Mouse (Mus musculus) B cell, adult 2 months (primary cell): ENCODE results near the gene Fermt2.

ENCODE experiments used
- DNase-seq, 2 experiments: peaks; one replicate each; pipeline ENCODE4 v3.0.0; 2022

Gene Fermt2

DNA sequence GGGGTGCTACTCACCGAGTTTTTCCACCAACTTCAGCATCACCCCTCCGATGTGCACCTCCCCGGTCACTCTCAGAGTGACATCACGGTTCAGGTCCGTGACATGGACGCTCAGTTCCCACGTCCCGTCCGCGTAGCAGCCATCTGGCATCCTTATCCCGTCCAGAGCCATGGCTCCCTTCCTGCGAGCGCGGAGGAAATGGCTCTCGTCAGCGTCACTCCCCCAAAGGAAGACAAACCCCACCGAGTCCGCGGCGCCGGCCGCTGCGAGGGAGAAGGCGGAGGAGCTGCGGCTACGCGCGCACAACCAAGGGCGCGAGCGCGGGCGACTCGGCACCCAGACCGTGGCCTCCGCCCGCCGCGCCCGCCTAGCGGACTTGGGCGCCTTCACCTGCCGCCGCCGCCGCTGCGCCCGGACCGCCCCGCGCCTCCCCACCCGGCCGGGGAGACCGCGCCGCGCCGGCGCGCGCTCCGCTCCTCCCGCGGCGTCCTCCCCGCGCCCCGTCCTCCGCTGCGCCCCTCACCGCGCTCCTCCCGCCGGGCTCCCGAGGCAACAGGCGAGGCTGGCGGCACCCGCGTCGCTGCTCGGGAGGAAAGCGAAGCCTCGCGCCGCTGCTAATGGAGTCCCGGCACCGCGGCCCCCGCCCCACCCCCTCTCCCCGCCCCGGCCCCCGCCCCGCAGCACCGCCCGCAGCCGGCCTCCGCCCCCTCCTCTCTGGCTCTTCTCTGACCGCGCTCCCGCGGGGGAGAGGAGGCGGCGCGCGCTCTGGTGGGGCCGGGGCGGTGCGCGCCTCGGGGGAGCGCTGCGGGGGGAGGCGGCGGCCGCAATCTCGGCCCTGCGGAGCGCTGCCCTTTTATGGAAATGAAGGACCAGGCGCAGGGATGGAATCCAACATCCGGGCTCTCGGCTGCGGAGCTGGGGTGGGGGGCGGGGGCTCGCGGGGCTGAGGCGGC is at the start of gene Fermt2:
TSS of gene Fermt2 (minus strand) at position 708 of the 953 bp plus-strand sequence.
- DNase-seq = no peak

DNA sequence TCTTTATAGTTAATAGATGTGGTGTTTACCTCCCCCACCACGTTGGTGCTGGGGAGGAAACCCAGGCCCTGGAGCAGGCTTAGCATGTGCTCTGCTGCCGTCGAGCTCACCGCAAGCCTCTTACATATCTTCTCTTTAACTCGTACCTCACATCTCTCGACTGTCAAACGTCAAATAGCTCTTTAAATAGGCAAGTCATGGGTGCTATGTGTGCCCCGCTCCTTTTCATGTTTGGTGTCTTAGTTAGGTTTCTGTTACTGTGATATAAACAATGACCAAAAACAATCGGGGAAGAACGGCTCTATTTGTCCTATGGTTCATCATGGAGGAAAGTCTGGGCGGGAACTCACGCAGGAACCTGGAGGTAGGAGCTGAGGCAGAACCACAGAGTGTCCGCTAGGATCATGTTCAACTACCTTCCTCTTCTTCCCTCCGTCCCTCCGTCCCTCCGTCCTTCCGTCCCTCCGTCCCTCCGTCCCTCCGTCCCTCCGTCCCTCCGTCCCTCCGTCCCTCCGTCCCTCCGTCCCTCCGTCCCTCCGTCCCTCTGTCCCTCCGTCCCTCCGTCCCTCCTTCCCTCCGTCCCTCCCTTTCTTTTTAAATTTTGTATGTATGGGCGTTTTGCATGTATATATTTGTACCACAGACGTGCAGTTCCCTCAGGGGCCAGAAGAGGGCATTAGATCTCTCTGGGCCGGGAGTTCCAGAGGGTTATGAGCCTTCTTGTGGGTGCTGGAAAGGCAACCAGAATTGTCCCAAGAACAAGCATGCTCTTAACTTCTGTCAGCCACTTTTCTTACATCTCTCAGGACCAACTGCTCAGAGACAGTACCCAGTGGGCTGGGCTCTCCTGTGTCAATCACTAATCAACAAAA is 36.4 kb upstream of the Fermt2 start:
- peak; percentile 69 to 72 for DNase-seq

- no peak for DNase-seq
Observed at GRCm38 (mm10) chr14:45565216-45566065, 35.5 kb upstream of the Fermt2 start.

- no peak for DNase-seq
Observed at GRCm38 (mm10) chr14:45563577-45563976, 33.7 kb upstream of the Fermt2 start.

- no peak for DNase-seq
Observed at GRCm38 (mm10) chr14:45561681-45562080, 31.8 kb upstream of the Fermt2 start.

GRCm38 (mm10) chr14:45559018-45559417 is 29.1 kb upstream of the Fermt2 start:
- DNase-seq = no peak

DNA sequence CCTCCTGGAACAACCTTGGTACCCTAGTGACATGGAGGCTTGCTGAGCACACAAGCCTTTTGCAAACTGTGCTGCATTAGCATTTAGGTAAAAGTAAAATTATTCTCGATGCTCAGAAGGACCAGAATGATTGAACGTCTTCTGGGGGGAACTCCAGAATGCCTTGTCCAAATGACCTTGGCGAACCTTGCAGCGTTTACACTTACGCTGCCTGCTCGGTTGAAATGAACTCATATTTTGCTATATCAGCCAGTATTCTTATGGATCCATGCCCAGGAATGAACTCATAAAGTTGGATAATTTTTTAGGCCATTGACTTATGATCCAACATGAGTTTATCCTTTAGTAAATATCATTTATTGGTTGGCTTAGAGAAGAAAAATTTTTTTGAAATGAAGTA is 24.4 kb upstream of the Fermt2 start:
- no peak for DNase-seq

DNA sequence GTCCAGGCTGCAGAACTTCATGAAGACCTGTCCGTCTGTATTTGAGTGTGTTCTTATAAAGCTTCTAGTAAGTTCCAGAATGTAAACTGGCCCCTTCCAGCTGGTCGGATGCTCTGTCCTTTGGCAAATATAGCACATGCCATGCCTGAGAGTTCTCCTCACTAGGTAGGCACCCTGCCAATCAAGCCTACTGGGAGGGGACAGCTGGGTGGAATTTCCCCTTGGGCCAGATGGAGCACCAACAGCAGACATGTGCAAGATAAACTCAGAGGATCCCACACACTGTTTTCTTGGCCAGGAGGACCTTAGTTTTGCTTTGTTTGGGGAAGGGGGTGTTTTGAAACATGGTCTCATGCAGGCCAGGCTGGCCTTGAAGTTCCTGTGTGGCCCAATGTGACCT is 23.9 kb upstream of the Fermt2 start:
- DNase-seq = no peak

DNA sequence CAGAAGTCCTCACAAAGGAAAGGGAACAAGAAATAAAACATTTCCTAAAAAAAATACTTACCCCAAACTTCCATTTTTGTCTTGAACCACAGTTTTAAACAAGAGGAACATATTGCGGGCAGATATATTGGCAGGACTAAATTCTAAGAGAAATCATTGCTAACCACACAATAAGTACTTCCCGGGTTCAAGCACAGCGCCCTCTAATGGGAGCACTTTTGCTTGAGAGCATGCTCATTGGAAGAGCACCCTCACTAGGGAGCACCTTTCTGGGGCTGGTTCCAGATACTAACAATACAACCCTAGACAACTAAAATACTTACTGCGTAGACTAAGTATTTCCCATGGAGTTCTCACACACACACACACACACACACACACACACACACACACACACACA is 22.5 kb upstream of the Fermt2 start:
- no peak for DNase-seq

- peak; percentile 37 to 41 for DNase-seq
Observed at GRCm38 (mm10) chr14:45551121-45551768, 21.3 kb upstream of the Fermt2 start.

GRCm38 (mm10) chr14:45550010-45550647 is 20.2 kb upstream of the Fermt2 start:
- no peak for DNase-seq

- DNase-seq = no peak
Observed at GRCm38 (mm10) chr14:45548118-45548517, 18.2 kb upstream of the Fermt2 start.

- DNase-seq = no peak
Observed at GRCm38 (mm10) chr14:45544905-45545304, 15.0 kb upstream of the Fermt2 start.

- no peak for DNase-seq
Observed at GRCm38 (mm10) chr14:45544026-45544425, 14.1 kb upstream of the Fermt2 start.

- DNase-seq = peak; percentile 13 to 16
Observed at GRCm38 (mm10) chr14:45539659-45540468, 9.9 kb upstream of the Fermt2 start.

- no peak for DNase-seq
Observed at GRCm38 (mm10) chr14:45530364-45531345, 737 bp upstream of the Fermt2 start.

DNA sequence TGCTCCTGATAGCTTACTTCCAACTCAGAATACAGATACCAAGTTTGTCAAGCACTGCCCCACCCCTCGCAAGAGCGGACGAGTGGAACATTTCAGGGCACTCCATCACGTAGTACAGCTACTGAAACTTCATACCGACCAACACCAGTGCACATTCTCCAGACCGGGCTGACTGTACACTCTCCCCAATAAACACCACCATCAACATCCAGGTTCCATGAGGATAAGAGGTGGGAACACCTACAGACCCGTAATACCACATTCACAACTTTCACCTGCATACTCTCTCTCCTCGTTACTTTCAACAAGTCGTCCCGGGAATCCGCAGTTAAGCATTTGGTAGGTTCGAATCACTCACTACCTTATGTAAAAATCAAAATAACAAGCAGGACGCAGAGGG is 1.1 kb downstream of the Fermt2 start:
- DNase-seq = no peak

- DNase-seq = no peak
Observed at GRCm38 (mm10) chr14:45515771-45516170, 14.1 kb downstream of the Fermt2 start.

DNA sequence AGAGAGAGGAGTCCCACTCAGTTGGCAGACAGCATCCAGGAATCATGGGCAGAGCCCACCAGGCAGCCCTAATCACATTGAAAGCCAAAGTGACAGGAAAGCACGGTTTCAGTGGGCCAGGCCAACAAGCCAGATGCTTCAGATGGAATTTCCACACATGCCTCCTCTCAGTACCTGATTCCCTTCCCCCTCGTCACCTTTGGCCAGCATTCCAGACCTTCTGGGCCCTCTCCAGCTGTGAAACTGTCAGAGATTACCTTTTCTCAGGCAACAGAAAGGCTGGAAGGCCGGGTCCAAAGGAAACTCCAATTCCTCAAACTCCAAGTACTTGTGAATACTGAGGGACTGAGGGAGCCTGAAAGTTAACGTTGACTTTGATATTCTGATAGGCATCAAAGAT is 19.1 kb downstream of the Fermt2 start:
- no peak for DNase-seq
